19 mouse cellular contexts compared by ENCODE assay signal in genomic region chr3:34949867-34950266, GRCm38 (mm10).
A peak's percentile ranks its signal among the peaks of the same experiment; 100 is the strongest.
DNase-seq lines count a peak whose midpoint lies in the region; ATAC-seq and TF ChIP-seq lines count a peak whose summit lies in the region.
"Had no signal": no experiment of that assay in that cellular context is flagged by ENCODE, and none has a peak within 500 bp of the region (broad histone marks: within the 10 kb centered on the region; RNA-seq: fewer than 3 reads in every experiment).

No protein-coding gene starts in this region.

- no peaks in the 10 kb centered on the region for H3K36me3 ChIP-seq in forebrain, embryonic 10.5 days (replicated peaks)
- H3K36me3 ChIP-seq in forebrain, postnatal 0 days (ENCODE audit: insufficient read depth) = no peaks in the 10 kb centered on the region
- H3K36me3 ChIP-seq in CH12.LX (replicated peaks in 1 of 2; ENCODE audit: control insufficient read depth in 1 of 2, insufficient read depth in 1 of 2, low read length in 1 of 2) = no peaks in the 10 kb centered on the region
- no peaks in the 10 kb centered on the region for H3K36me3 ChIP-seq in forebrain, embryonic 14.5 days (ENCODE audit: control insufficient read depth, insufficient read depth, low read length)
- H3K36me3 ChIP-seq in midbrain, embryonic 13.5 days = no peaks in the 10 kb centered on the region
- H3K36me3 ChIP-seq in intestine, postnatal 0 days (ENCODE audit: control insufficient read depth, insufficient read depth) = no peaks in the 10 kb centered on the region
- H3K36me3 ChIP-seq: embryonic facial prominence, embryonic 12.5 days; limb, embryonic 13.5 days had no signal

- dilution Hi-C loops in CH12.LX (cut with MboI; ENCODE audit: extremely low pct_ligation_motif_present, extremely low pct_unique_long_range_greater_than_20kb, low sequenced_read_pairs) = no loop called here

- H3K4me1 ChIP-seq in forebrain, embryonic 10.5 days = peaks cover 7% of the 10 kb centered on the region
- no peaks in the 10 kb centered on the region for H3K4me1 ChIP-seq in forebrain, postnatal 0 days (ENCODE audit: insufficient read depth)
- peaks cover 0 to 8% of the 10 kb centered on the region in 2 experiments; a peak in 2 of 4 replicates for H3K4me1 ChIP-seq in CH12.LX (ENCODE audit: control insufficient read depth in 1 of 2, insufficient read depth in 2 of 2)
- no peaks in the 10 kb centered on the region for H3K4me1 ChIP-seq in forebrain, embryonic 14.5 days (ENCODE audit: control insufficient read depth, insufficient read depth, low read length)
- H3K4me1 ChIP-seq in midbrain, embryonic 13.5 days (replicated peaks) = peaks cover 7% of the 10 kb centered on the region
- H3K4me1 ChIP-seq in intestine, postnatal 0 days (replicated peaks; ENCODE audit: control insufficient read depth, insufficient read depth, low read length) = no peaks in the 10 kb centered on the region
- H3K4me1 ChIP-seq: embryonic facial prominence, embryonic 12.5 days; limb, embryonic 13.5 days had no signal

- H3K27ac ChIP-seq in forebrain, embryonic 10.5 days = peak overlapping the region; percentile 37; the same call in 1 of the 2 replicates
- H3K27ac ChIP-seq in forebrain, postnatal 0 days (ENCODE audit: low read depth, low read length) = no peak overlapping the region
- no peak overlapping the region for H3K27ac ChIP-seq in CH12.LX (ENCODE audit: insufficient read depth, low read depth)
- no peak overlapping the region for H3K27ac ChIP-seq in forebrain, embryonic 14.5 days (ENCODE audit: low read depth, low read length)
- H3K27ac ChIP-seq in midbrain, embryonic 13.5 days = peak overlapping the region; percentile 44; the same call in 1 of the 2 replicates
- H3K27ac ChIP-seq in intestine, postnatal 0 days (ENCODE audit: low read depth, low read length) = no peak overlapping the region
- H3K27ac ChIP-seq: embryonic facial prominence, embryonic 12.5 days; left cerebral cortex, adult 2 months; limb, embryonic 13.5 days had no signal

- TF ChIP-seq EP300 in CH12.LX (IDR thresholded peaks at IDR 0.05; ENCODE audit: low read length) = no peak

- H3K9ac ChIP-seq in forebrain, postnatal 0 days = no peak overlapping the region
- H3K9ac ChIP-seq in CH12.LX (ENCODE audit: insufficient read depth, low read depth) = no peak overlapping the region
- no peak overlapping the region for H3K9ac ChIP-seq in forebrain, embryonic 14.5 days (ENCODE audit: low read length)
- H3K9ac ChIP-seq in midbrain, embryonic 13.5 days (replicated peaks) = no peak overlapping the region
- no peak overlapping the region for H3K9ac ChIP-seq in intestine, postnatal 0 days (ENCODE audit: low read depth, low read length)
- H3K9ac ChIP-seq: embryonic facial prominence, embryonic 12.5 days; limb, embryonic 13.5 days had no signal

- TF ChIP-seq CTCF in forebrain, postnatal 0 days (IDR thresholded peaks at IDR 0.05; ENCODE audit: low read depth) = no peak
- no peak for TF ChIP-seq CTCF in CH12.LX (conservative IDR thresholded peaks at IDR 0.05 in 1 of 2, IDR thresholded peaks at IDR 0.05 in 1 of 2; ENCODE audit: low read depth in 2 of 2, low read length in 2 of 2)
- no peak for TF ChIP-seq CTCF in intestine, postnatal 0 days (IDR thresholded peaks at IDR 0.05; ENCODE audit: low read depth)

- no peaks in the 10 kb centered on the region for H3K79me2 ChIP-seq in CH12.LX (replicated peaks; ENCODE audit: control insufficient read depth, extremely low read depth, insufficient read depth, poor library complexity, severe bottlenecking)

- 54% methylated on average over 3 of the region's 3 CpGs for WGBS in forebrain, embryonic 10.5 days
- 21% methylated on average over 3 of the region's 3 CpGs for WGBS in forebrain, postnatal 0 days
- 37% methylated on average over 3 of the region's 3 CpGs for WGBS in forebrain, embryonic 14.5 days
- 29% methylated on average over 3 of the region's 3 CpGs for WGBS in midbrain, embryonic 13.5 days
- 17% methylated on average over 3 of the region's 3 CpGs for WGBS in intestine, postnatal 0 days

- H3K9me3 ChIP-seq in forebrain, embryonic 10.5 days = no peaks in the 10 kb centered on the region
- H3K9me3 ChIP-seq in forebrain, postnatal 0 days (ENCODE audit: low read length) = no peaks in the 10 kb centered on the region
- H3K9me3 ChIP-seq in CH12.LX (replicated peaks; ENCODE audit: low read length) = no peaks in the 10 kb centered on the region
- H3K9me3 ChIP-seq in forebrain, embryonic 14.5 days (replicated peaks; ENCODE audit: control insufficient read depth, low read length) = no peaks in the 10 kb centered on the region
- H3K9me3 ChIP-seq in midbrain, embryonic 13.5 days = no peaks in the 10 kb centered on the region
- H3K9me3 ChIP-seq in intestine, postnatal 0 days (ENCODE audit: control insufficient read depth) = no peaks in the 10 kb centered on the region
- H3K9me3 ChIP-seq: embryonic facial prominence, embryonic 12.5 days; limb, embryonic 13.5 days had no signal

- no peak for TF ChIP-seq RAD21 in CH12.LX (IDR thresholded peaks at IDR 0.05; ENCODE audit: low read depth, low read length)

- TF ChIP-seq POLR2A in CH12.LX (IDR thresholded peaks at IDR 0.05; ENCODE audit: low read depth, low read length) = no peak

- no peaks in the 10 kb centered on the region for H3K27me3 ChIP-seq in forebrain, embryonic 10.5 days (ENCODE audit: poor library complexity, severe bottlenecking)
- no peaks in the 10 kb centered on the region for H3K27me3 ChIP-seq in forebrain, postnatal 0 days (ENCODE audit: insufficient read depth, low read length)
- no peaks in the 10 kb centered on the region for H3K27me3 ChIP-seq in CH12.LX (replicated peaks)
- no peaks in the 10 kb centered on the region for H3K27me3 ChIP-seq in forebrain, embryonic 14.5 days (replicated peaks; ENCODE audit: control insufficient read depth, insufficient read depth, low read length)
- H3K27me3 ChIP-seq in midbrain, embryonic 13.5 days = no peaks in the 10 kb centered on the region
- H3K27me3 ChIP-seq in intestine, postnatal 0 days (replicated peaks; ENCODE audit: control insufficient read depth, insufficient read depth, low read length) = no peaks in the 10 kb centered on the region
- H3K27me3 ChIP-seq: embryonic facial prominence, embryonic 12.5 days had no signal

- ATAC-seq in forebrain, postnatal 0 days = no peak; the same call in 1 of the 2 replicates
- peak; percentile 79 for ATAC-seq in forebrain, embryonic 14.5 days
- ATAC-seq in midbrain, embryonic 13.5 days = peak; percentile 82
- no peak for ATAC-seq in intestine, postnatal 0 days

- DNase-seq in forebrain, embryonic 10.5 days (ENCODE audit: extremely low spot score, low spot score) = no peak
- DNase-seq in forebrain, postnatal 0 days = no peak
- peak; percentile 31 for DNase-seq in CH12.LX (ENCODE audit: extremely low read depth)
- peak; percentile 62 for DNase-seq in forebrain, embryonic 14.5 days (ENCODE audit: low spot score)
- DNase-seq in spleen, adult 18-20 months = no peak
- no peak for DNase-seq in urinary bladder, postnatal 14 days (ENCODE audit: low spot score)
- DNase-seq: adrenal gland, adult 8-10 months; cerebellum, adult 9-11 months; gastrocnemius, postnatal 10 days; heart, postnatal 4 days; kidney, adult 2 months; kidney, postnatal 4 days; thymus, postnatal 14 days had no signal

- in situ Hi-C loops in CH12.LX (cut with MboI; ENCODE audit: low pct_ligation_motif_present, low pct_unique_long_range_greater_than_20kb, low sequenced_read_pairs) = no loop called here

- no peak overlapping the region for H3K4me2 ChIP-seq in forebrain, postnatal 0 days (ENCODE audit: low read depth)
- H3K4me2 ChIP-seq in CH12.LX (ENCODE audit: insufficient read depth, low read depth, poor library complexity, severe bottlenecking) = no peak overlapping the region
- no peak overlapping the region for H3K4me2 ChIP-seq in forebrain, embryonic 14.5 days (ENCODE audit: low read length)
- H3K4me2 ChIP-seq in midbrain, embryonic 13.5 days (replicated peaks) = no peak overlapping the region
- no peak overlapping the region for H3K4me2 ChIP-seq in intestine, postnatal 0 days (replicated peaks; ENCODE audit: low read depth)
- H3K4me2 ChIP-seq: embryonic facial prominence, embryonic 12.5 days; heart, embryonic 11.5 days; limb, embryonic 13.5 days had no signal

- no peak overlapping the region for H3K4me3 ChIP-seq in forebrain, embryonic 10.5 days
- H3K4me3 ChIP-seq in forebrain, postnatal 0 days (ENCODE audit: low read depth, low read length) = no peak overlapping the region
- no peak overlapping the region for H3K4me3 ChIP-seq in CH12.LX (replicated peaks in 1 of 3; ENCODE audit: low read depth in 2 of 3, low read length in 2 of 3, poor library complexity in 1 of 3)
- H3K4me3 ChIP-seq in forebrain, embryonic 14.5 days (ENCODE audit: low read depth, low read length) = no peak overlapping the region
- no peak overlapping the region for H3K4me3 ChIP-seq in midbrain, embryonic 13.5 days (replicated peaks)
- no peak overlapping the region for H3K4me3 ChIP-seq in intestine, postnatal 0 days (ENCODE audit: low read depth, low read length)
- H3K4me3 ChIP-seq: embryonic facial prominence, embryonic 12.5 days; left cerebral cortex, adult 2 months; limb, embryonic 13.5 days had no signal

TF ChIP-seq in CH12.LX, 34 proteins besides CTCF, POLR2A, EP300 and RAD21:
- TF ChIP-seq UBTF (IDR thresholded peaks at IDR 0.05; ENCODE audit: low read depth, low read length) (no peak), SMC3 (IDR thresholded peaks at IDR 0.05; ENCODE audit: low read depth, low read length) (no peak), MAZ (IDR thresholded peaks at IDR 0.05; ENCODE audit: low read depth, low read length) (no peak), ETS1 (conservative IDR thresholded peaks at IDR 0.05; ENCODE audit: low read depth, low read length) (no peak), ZNF384 (IDR thresholded peaks at IDR 0.05; ENCODE audit: low read depth, low read length) (no peak)

Comparison
In these comparisons a context has a peak if more than half of its experiments do, and no peak if none do; other contexts are left out.
1. DNase-seq: peak in CH12.LX (single experiment) and forebrain, embryonic 14.5 days (single experiment); none in forebrain, embryonic 10.5 days (single experiment), forebrain, postnatal 0 days (single experiment), spleen, adult 18-20 months (0 of 2) and urinary bladder, postnatal 14 days (single experiment).
2. H3K27ac ChIP-seq: peak in forebrain, embryonic 10.5 days (single experiment) and midbrain, embryonic 13.5 days (single experiment); none in forebrain, postnatal 0 days (single experiment), CH12.LX (single experiment), forebrain, embryonic 14.5 days (single experiment) and intestine, postnatal 0 days (single experiment).
3. ATAC-seq: peak in forebrain, embryonic 14.5 days (single experiment) and midbrain, embryonic 13.5 days (single experiment); none in forebrain, postnatal 0 days (single experiment) and intestine, postnatal 0 days (single experiment).